15 mouse cellular contexts compared by ENCODE assay signal in genomic region chr13:91090861-91091730, GRCm38 (mm10).
DNase-seq lines count a peak whose midpoint lies in the region.
"Had no signal": no experiment of that assay in that cellular context is flagged by ENCODE, and none has a peak within 500 bp of the region (broad histone marks: within the 10 kb centered on the region; RNA-seq: fewer than 3 reads in every experiment).

No protein-coding gene starts in this region.

- DNase-seq in right cerebral cortex, postnatal 25 days = peak; percentile 17
- DNase-seq in right cerebral cortex, postnatal 10 days (ENCODE audit: low spot score in 2 of 2) = no peak
- DNase-seq in induced T-regulatory cell, adult 2 months (ENCODE audit: low read depth) = peak; percentile 86
- DNase-seq in kidney, postnatal 4 days = peak; percentile 4 to 34
- no peak for DNase-seq in adipocyte (ENCODE audit: low spot score)
- no peak for DNase-seq in neural tube, embryonic 10.5 days (ENCODE audit: extremely low spot score, low spot score)
- no peak for DNase-seq in gastrocnemius, adult 8-10 months (ENCODE audit: low spot score in 2 of 2)
- DNase-seq: adrenal gland, postnatal 36 days; cerebellum, postnatal 14 days; gastrocnemius, postnatal 36 days; heart, postnatal 4 days; liver, postnatal 0 days; lung, postnatal 4 days; midbrain, embryonic 14.5 days; right cerebral cortex, postnatal 4 days had no signal

Comparison
In these comparisons a context has a peak if more than half of its experiments do, and no peak if none do; other contexts are left out.
1. DNase-seq: peak in right cerebral cortex, postnatal 25 days (single experiment), induced T-regulatory cell, adult 2 months (single experiment) and kidney, postnatal 4 days (2 of 2); none in right cerebral cortex, postnatal 10 days (0 of 2), adipocyte (single experiment), neural tube, embryonic 10.5 days (single experiment) and gastrocnemius, adult 8-10 months (0 of 2).